Mouse (Mus musculus): Measurements from ENCODE around the gene Aldoart2.

- TF ChIP-seq CTCF (IDR thresholded peaks at IDR 0.05; ENCODE audit: borderline replicate concordance, extremely low read depth, insufficient read depth, insufficient read length) (no peak), POLR2A (IDR thresholded peaks at IDR 0.05; ENCODE audit: borderline replicate concordance, extremely low read depth, insufficient read depth, insufficient read length, poor library complexity, severe bottlenecking) (no peak)
Measured at GRCm38 (mm10) chr12:55607902-55608301, 42.9 kb downstream of the Aldoart2 start.
